Comparison of ENCODE assay signal across 10 mouse cellular contexts in the genomic region with DNA sequence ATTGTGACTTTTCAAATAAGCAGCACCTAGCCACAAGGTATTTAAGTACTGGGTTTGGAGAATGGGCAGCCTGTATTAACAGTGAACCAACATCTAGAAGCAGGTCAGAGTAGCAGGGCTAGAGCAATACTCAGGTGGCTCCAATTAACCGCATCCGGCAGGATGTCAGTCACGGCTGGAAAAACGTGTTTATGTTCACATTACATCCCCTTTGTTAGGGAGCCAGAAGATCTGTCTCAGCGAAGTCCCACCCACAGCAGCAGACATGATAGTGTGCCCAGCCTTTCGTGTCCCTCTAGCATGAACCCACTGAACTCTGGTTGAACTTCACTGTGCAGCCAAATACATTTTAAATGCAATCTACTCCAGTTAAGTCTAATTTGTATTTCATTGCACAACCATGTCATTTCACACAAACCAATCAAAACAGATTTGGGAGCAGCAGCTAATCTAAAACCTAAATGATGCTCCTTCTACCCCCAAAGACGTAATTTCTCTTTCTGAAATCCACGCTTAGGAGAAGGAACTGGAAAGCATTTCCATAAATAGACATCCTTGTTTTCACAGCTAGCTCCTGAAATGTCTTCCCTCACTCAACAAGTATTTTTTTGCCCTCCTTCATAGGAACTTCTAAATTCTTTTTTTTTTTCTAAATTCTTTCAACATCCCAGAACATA.
DNase-seq lines count a peak whose midpoint lies in the region; ATAC-seq and TF ChIP-seq lines count a peak whose summit lies in the region.
"Had no signal": no experiment of that assay in that cellular context is flagged by ENCODE, and none has a peak within 500 bp of the region (broad histone marks: within the 10 kb centered on the region; RNA-seq: fewer than 3 reads in every experiment).

No protein-coding gene starts in this region.

- ATAC-seq in hindbrain, embryonic 11.5 days (ENCODE audit: low FRiP score), result no peak
- ATAC-seq in hindbrain, embryonic 12.5 days (ENCODE audit: low FRiP score), result no peak
- ATAC-seq in embryonic facial prominence, embryonic 11.5 days (replicated peaks; ENCODE audit: insufficient number of reproducible peaks, low FRiP score, low TSS enrichment, low read depth), result peak; percentile 65; the same call in 1 of the 2 replicates
- ATAC-seq in limb, embryonic 12.5 days (ENCODE audit: insufficient number of reproducible peaks, insufficient read depth, low FRiP score, low TSS enrichment, low read depth), result peak; percentile 20; the same call in 1 of the 2 replicates
- no peak for ATAC-seq in intestine, embryonic 16.5 days

- H3K4me2 ChIP-seq in hindbrain, embryonic 11.5 days (replicated peaks; ENCODE audit: low read depth, low read length), result no peak overlapping the region
- no peak overlapping the region for H3K4me2 ChIP-seq in hindbrain, embryonic 12.5 days (replicated peaks)
- no peak overlapping the region for H3K4me2 ChIP-seq in embryonic facial prominence, embryonic 11.5 days (ENCODE audit: low read depth, low read length)
- 0 out of 2 replicates have a peak overlapping the region, but pooled peaks have one; percentile 13 for H3K4me2 ChIP-seq in limb, embryonic 12.5 days
- H3K4me2 ChIP-seq in intestine, embryonic 16.5 days (ENCODE audit: low read depth, low read length), result no peak overlapping the region

- 56% methylated on average over 8 of the region's 8 CpGs for WGBS in hindbrain, embryonic 11.5 days
- 57% methylated on average over 8 of the region's 8 CpGs for WGBS in hindbrain, embryonic 12.5 days
- 9% methylated on average over 8 of the region's 8 CpGs for WGBS in embryonic facial prominence, embryonic 11.5 days
- WGBS in limb, embryonic 12.5 days, result 10% methylated on average over 8 of the region's 8 CpGs
- 61% methylated on average over 8 of the region's 8 CpGs for WGBS in intestine, embryonic 16.5 days

- TF ChIP-seq CTCF in brain, embryonic 14.5 days (IDR thresholded peaks at IDR 0.05; ENCODE audit: borderline replicate concordance, extremely low read depth, insufficient read depth, insufficient read length), result no peak

- no peak overlapping the region for H3K4me3 ChIP-seq in hindbrain, embryonic 11.5 days (ENCODE audit: low read depth, low read length)
- H3K4me3 ChIP-seq in hindbrain, embryonic 12.5 days, result no peak overlapping the region
- no peak overlapping the region for H3K4me3 ChIP-seq in embryonic facial prominence, embryonic 11.5 days (ENCODE audit: low read depth, low read length)
- H3K4me3 ChIP-seq in limb, embryonic 12.5 days (replicated peaks), result no peak overlapping the region
- H3K4me3 ChIP-seq in intestine, embryonic 16.5 days (ENCODE audit: low read length), result no peak overlapping the region

- no peak overlapping the region for H3K27ac ChIP-seq in hindbrain, embryonic 11.5 days (ENCODE audit: low read depth, low read length)
- no peak overlapping the region for H3K27ac ChIP-seq in hindbrain, embryonic 12.5 days
- H3K27ac ChIP-seq in embryonic facial prominence, embryonic 11.5 days (replicated peaks; ENCODE audit: low read depth, low read length), result no peak overlapping the region
- no peak overlapping the region for H3K27ac ChIP-seq in limb, embryonic 12.5 days
- no peak overlapping the region for H3K27ac ChIP-seq in intestine, embryonic 16.5 days (ENCODE audit: low read length)
- H3K27ac ChIP-seq: macrophage had no signal

- no peak for TF ChIP-seq POLR2A in brain, embryonic 14.5 days (IDR thresholded peaks at IDR 0.05; ENCODE audit: borderline replicate concordance, extremely low read depth, insufficient read depth, insufficient read length, poor library complexity, severe bottlenecking)

- H3K36me3 ChIP-seq in hindbrain, embryonic 11.5 days (ENCODE audit: control insufficient read depth, insufficient read depth, low read length), result no peaks in the 10 kb centered on the region
- H3K36me3 ChIP-seq in hindbrain, embryonic 12.5 days, result no peaks in the 10 kb centered on the region
- H3K36me3 ChIP-seq in embryonic facial prominence, embryonic 11.5 days (replicated peaks; ENCODE audit: control insufficient read depth, insufficient read depth, low read depth, low read length), result no peaks in the 10 kb centered on the region
- H3K36me3 ChIP-seq in limb, embryonic 12.5 days, result no peaks in the 10 kb centered on the region
- H3K36me3 ChIP-seq in intestine, embryonic 16.5 days (ENCODE audit: control insufficient read depth, insufficient read depth, low read length), result no peaks in the 10 kb centered on the region

- no peaks in the 10 kb centered on the region for H3K27me3 ChIP-seq in hindbrain, embryonic 11.5 days (ENCODE audit: control insufficient read depth, insufficient read depth, low read length)
- H3K27me3 ChIP-seq in hindbrain, embryonic 12.5 days, result no peaks in the 10 kb centered on the region
- H3K27me3 ChIP-seq in embryonic facial prominence, embryonic 11.5 days (ENCODE audit: control insufficient read depth, insufficient read depth, low read length), result no peaks in the 10 kb centered on the region
- no peaks in the 10 kb centered on the region for H3K27me3 ChIP-seq in limb, embryonic 12.5 days
- no peaks in the 10 kb centered on the region for H3K27me3 ChIP-seq in intestine, embryonic 16.5 days (replicated peaks; ENCODE audit: control insufficient read depth, insufficient read depth, low read length)

- no peak overlapping the region for H3K9ac ChIP-seq in hindbrain, embryonic 11.5 days (ENCODE audit: low read depth, low read length)
- H3K9ac ChIP-seq in hindbrain, embryonic 12.5 days, result no peak overlapping the region
- no peak overlapping the region for H3K9ac ChIP-seq in embryonic facial prominence, embryonic 11.5 days (replicated peaks; ENCODE audit: low read length)
- H3K9ac ChIP-seq in limb, embryonic 12.5 days (replicated peaks), result no peak overlapping the region
- H3K9ac ChIP-seq in intestine, embryonic 16.5 days (ENCODE audit: low read depth, low read length), result no peak overlapping the region

- H3K4me1 ChIP-seq in hindbrain, embryonic 11.5 days (replicated peaks; ENCODE audit: control insufficient read depth, insufficient read depth, low read length), result no peaks in the 10 kb centered on the region
- H3K4me1 ChIP-seq in hindbrain, embryonic 12.5 days, result no peaks in the 10 kb centered on the region
- H3K4me1 ChIP-seq in embryonic facial prominence, embryonic 11.5 days (ENCODE audit: control insufficient read depth, insufficient read depth, low read length), result no peaks in the 10 kb centered on the region
- peaks cover 5% of the 10 kb centered on the region for H3K4me1 ChIP-seq in limb, embryonic 12.5 days (replicated peaks)
- no peaks in the 10 kb centered on the region for H3K4me1 ChIP-seq in intestine, embryonic 16.5 days (ENCODE audit: control insufficient read depth, insufficient read depth, low read length)

- peak; percentile 13 for DNase-seq in hindbrain, embryonic 11.5 days (ENCODE audit: low spot score)
- DNase-seq in brain, embryonic 14.5 days (ENCODE audit: low read depth), result peak; percentile 17
- DNase-seq in embryonic facial prominence, embryonic 11.5 days (ENCODE audit: low spot score), result peak; percentile 86
- no peak for DNase-seq in urinary bladder, adult 2 months (ENCODE audit: low spot score)
- no peak for DNase-seq in spleen, adult 12 weeks (ENCODE audit: low spot score)
- DNase-seq: kidney, postnatal 36 days had no signal

- H3K9me3 ChIP-seq in hindbrain, embryonic 11.5 days (ENCODE audit: control insufficient read depth, low read length), result no peaks in the 10 kb centered on the region
- H3K9me3 ChIP-seq in hindbrain, embryonic 12.5 days (replicated peaks), result no peaks in the 10 kb centered on the region
- no peaks in the 10 kb centered on the region for H3K9me3 ChIP-seq in embryonic facial prominence, embryonic 11.5 days (replicated peaks; ENCODE audit: control insufficient read depth, low read length)
- no peaks in the 10 kb centered on the region for H3K9me3 ChIP-seq in limb, embryonic 12.5 days
- no peaks in the 10 kb centered on the region for H3K9me3 ChIP-seq in intestine, embryonic 16.5 days (ENCODE audit: control insufficient read depth, low read length)

Comparison
In these comparisons a context has a peak if more than half of its experiments do, and no peak if none do; other contexts are left out.
1. ATAC-seq: peak in embryonic facial prominence, embryonic 11.5 days (single experiment) and limb, embryonic 12.5 days (single experiment); none in hindbrain, embryonic 11.5 days (single experiment), hindbrain, embryonic 12.5 days (single experiment) and intestine, embryonic 16.5 days (single experiment).
2. DNase-seq: peak in hindbrain, embryonic 11.5 days (single experiment), brain, embryonic 14.5 days (single experiment) and embryonic facial prominence, embryonic 11.5 days (single experiment); none in urinary bladder, adult 2 months (single experiment) and spleen, adult 12 weeks (single experiment).